Mouse (Mus musculus): ENCODE data around the gene Pappa.

DNA sequence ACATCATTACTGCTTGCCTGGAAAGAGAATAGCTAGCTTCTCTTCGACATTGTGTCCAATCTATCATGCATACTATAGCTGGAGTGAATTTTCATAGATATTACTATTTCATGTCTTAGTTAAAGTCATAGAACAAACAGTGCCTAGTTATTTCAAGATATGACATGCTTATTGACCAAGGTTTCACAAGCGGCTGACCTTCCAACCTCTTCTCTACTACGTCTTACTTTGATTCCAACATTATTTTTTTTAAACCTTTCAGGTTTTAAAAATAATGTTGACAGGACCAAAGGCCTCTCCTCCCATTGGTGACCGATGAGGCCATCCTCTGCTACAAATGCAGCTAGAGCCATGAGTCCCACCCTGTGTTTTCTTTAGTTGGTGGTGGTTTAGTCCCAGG lies 255.5 kb downstream of the Pappa start:
- no peak for TF ChIP-seq POLR2A (IDR thresholded peaks at IDR 0.05; ENCODE audit: control insufficient read depth, low read depth, low read length)
- no peak for TF ChIP-seq CTCF (IDR thresholded peaks at IDR 0.05; ENCODE audit: control insufficient read depth, insufficient read depth, insufficient replicate concordance, low read depth, low read length)
